Mouse (Mus musculus): ENCODE results near the gene Rbfox2. TPM values are rescaled to one million over a fixed set of nuclear protein-coding genes. Genes with fewer than 3 reads are reported as not detected.
"Not testable (repeated sequence)": the region's sequence is repeated elsewhere in the genome, so short reads cannot be mapped to it uniquely, and the experiment has no call there.

Gene Rbfox2
- polyA plus RNA-seq, 1 experiment, result 18.7 TPM

DNA sequence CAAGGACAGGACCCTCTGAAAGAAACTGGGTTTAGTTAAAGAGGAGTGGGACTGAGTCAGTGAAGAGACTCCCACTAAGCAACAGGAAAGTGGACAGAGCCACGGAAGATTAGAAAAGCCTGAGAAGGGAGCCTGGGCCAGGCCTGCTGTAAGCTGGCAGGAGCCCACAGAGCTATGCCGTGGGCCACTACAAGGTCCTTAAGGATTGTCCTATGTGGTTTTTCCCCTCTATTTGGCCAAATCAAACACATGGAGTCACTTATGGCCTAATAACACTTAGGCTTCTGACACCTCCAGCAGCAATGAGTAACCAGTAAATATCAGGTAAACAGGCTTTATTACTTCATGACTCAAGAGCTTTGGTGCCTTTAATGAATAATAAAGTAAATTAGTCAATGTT, 31.2 kb downstream of the Rbfox2 start:
- no peak for DNase-seq
- TF ChIP-seq CTCF (conservative IDR thresholded peaks at IDR 0.05; ENCODE audit: insufficient read depth, insufficient read length, low read depth, low read length) (no peak), POLR2A (IDR thresholded peaks at IDR 0.05; ENCODE audit: low read depth, low read length) (no peak)
- Histone ChIP-seq H3K27me3 (replicated peaks; ENCODE audit: control insufficient read depth, insufficient read depth, low read length) (no peaks in the 10 kb centered on the region), H3K27ac (ENCODE audit: insufficient read depth, low read depth, low read length) (no peak overlapping the region), H3K36me3 (ENCODE audit: control insufficient read depth, insufficient read depth, low read length) (no peaks in the 10 kb centered on the region), H3K4me3 (ENCODE audit: insufficient read depth, low read depth, low read length) (no peak overlapping the region), H3K4me1 (ENCODE audit: control insufficient read depth, insufficient read depth, low read length) (peaks cover 6% of the 10 kb centered on the region; the same call in 1 of the 2 replicates)
- WGBS, result 67% methylated on average over 2 of the region's 2 CpGs

DNA sequence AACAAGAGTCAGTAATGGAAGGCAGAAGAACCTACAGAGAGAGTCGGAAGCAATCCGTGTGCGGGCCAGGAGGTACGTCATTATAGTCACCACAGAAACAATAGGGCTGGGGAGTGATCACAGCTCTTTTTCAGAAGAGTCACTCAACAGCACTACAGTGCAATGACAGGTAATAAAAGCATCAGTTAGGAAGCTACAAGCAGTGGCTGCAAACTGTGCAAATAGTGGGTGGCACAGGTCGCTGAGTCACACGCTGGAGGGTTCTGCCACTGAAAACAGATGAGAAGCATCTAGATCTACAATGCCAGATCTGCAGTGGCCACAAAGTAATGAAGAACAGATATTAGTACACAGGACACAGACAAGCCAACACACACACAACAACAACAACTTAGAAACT, 32.9 kb downstream of the Rbfox2 start:
- TF ChIP-seq POLR2A (IDR thresholded peaks at IDR 0.05; ENCODE audit: low read depth, low read length) (no peak), CTCF (conservative IDR thresholded peaks at IDR 0.05; ENCODE audit: insufficient read depth, insufficient read length, low read depth, low read length) (no peak)
- H3K27ac ChIP-seq (ENCODE audit: insufficient read depth, low read depth, low read length), result no peak overlapping the region

DNA sequence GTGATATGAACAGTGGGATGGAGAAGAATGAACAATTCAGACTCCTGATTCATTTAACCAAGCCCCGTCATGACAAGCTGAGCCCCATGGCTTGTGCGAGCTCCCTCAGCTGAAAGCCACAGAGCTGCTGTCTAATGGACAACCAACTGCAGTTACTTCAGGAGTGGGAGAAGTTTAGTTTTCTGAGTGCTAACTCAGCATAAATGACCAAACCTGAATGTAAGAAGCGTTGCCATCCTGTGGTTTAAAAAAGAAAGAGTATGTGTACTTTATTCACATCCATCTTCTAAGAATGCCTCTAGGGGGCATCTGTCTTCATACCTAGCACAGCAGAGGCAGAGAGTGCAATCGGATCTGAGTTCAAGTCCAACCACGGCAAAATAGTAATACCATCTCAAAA, 35.5 kb downstream of the Rbfox2 start:
- no peak for DNase-seq
- WGBS, result 96% methylated on average over 5 of the region's 5 CpGs
- Histone ChIP-seq H3K36me3 (ENCODE audit: control insufficient read depth, insufficient read depth, low read length) (no peaks in the 10 kb centered on the region), H3K4me3 (ENCODE audit: insufficient read depth, low read depth, low read length) (no peak overlapping the region), H3K4me1 (ENCODE audit: control insufficient read depth, insufficient read depth, low read length) (no peaks in the 10 kb centered on the region; the same call in 1 of the 2 replicates), H3K27ac (ENCODE audit: insufficient read depth, low read depth, low read length) (no peak overlapping the region), H3K27me3 (replicated peaks; ENCODE audit: control insufficient read depth, insufficient read depth, low read length) (no peaks in the 10 kb centered on the region)
- TF ChIP-seq POLR2A (IDR thresholded peaks at IDR 0.05; ENCODE audit: low read depth, low read length) (no peak), CTCF (conservative IDR thresholded peaks at IDR 0.05; ENCODE audit: insufficient read depth, insufficient read length, low read depth, low read length) (no peak)

More for the DNA sequence above, 32.9 kb downstream of the Rbfox2 start:
- Histone ChIP-seq H3K4me1 (ENCODE audit: control insufficient read depth, insufficient read depth, low read length) (peaks cover 6% of the 10 kb centered on the region; the same call in 1 of the 2 replicates), H3K36me3 (ENCODE audit: control insufficient read depth, insufficient read depth, low read length) (no peaks in the 10 kb centered on the region), H3K4me3 (ENCODE audit: insufficient read depth, low read depth, low read length) (no peak overlapping the region), H3K27me3 (replicated peaks; ENCODE audit: control insufficient read depth, insufficient read depth, low read length) (no peaks in the 10 kb centered on the region)
- no peak for DNase-seq
- 89% methylated on average over 6 of the region's 6 CpGs for WGBS

DNA sequence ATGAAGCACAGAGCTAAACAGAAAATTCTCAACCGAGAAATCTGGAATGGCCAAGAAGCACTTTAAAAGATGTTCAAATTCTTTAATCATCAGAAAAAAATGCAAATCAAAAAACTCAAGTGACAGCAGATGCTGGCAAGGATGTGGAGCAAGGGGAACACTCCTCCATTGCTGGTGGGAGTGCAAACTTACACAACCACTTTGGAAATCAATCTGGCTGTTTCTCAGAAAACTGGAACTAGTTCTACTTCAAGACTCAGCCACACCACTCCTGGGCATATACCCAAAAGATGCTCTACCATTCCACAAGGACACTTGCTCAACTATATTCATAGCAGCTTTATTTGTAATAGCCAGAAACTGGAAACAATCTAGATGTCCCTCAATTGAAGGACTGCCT, 37.3 kb downstream of the Rbfox2 start:
- not testable (repeated sequence) for DNase-seq; H3K4me3 ChIP-seq (ENCODE audit: insufficient read depth, low read depth, low read length); H3K27me3 ChIP-seq (replicated peaks; ENCODE audit: control insufficient read depth, insufficient read depth, low read length); H3K4me1 ChIP-seq (ENCODE audit: control insufficient read depth, insufficient read depth, low read length); H3K27ac ChIP-seq (ENCODE audit: insufficient read depth, low read depth, low read length); H3K36me3 ChIP-seq (ENCODE audit: control insufficient read depth, insufficient read depth, low read length)
- 82% methylated on average over 1 of the region's 1 CpGs for WGBS

DNA sequence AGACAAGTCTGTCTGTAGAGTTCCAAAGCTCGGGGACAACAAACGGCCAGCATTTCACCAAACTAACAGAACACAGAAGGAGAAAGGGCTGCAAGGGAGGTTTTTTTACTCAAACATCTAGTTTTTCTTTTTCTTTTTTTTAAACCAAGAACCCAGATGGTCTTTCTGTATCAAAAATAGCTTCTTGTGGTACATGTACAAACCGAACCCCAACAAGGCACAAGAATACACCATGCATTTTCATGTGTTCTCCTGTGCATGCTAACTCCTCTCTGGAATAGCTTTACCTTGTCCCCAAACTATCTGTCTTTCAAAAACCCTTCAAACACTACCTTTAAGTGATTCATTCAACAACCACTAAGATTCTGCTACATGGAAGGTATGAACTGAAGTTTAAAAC, 38.4 kb downstream of the Rbfox2 start:
- Histone ChIP-seq H3K4me3 (ENCODE audit: insufficient read depth, low read depth, low read length) (no peak overlapping the region), H3K27me3 (replicated peaks; ENCODE audit: control insufficient read depth, insufficient read depth, low read length) (no peaks in the 10 kb centered on the region), H3K27ac (ENCODE audit: insufficient read depth, low read depth, low read length) (no peak overlapping the region), H3K4me1 (ENCODE audit: control insufficient read depth, insufficient read depth, low read length) (peaks cover 5% of the 10 kb centered on the region; the same call in 1 of the 2 replicates), H3K36me3 (ENCODE audit: control insufficient read depth, insufficient read depth, low read length) (no peaks in the 10 kb centered on the region)
- 89% methylated on average over 3 of the region's 3 CpGs for WGBS
- DNase-seq, result no peak
- TF ChIP-seq CTCF (conservative IDR thresholded peaks at IDR 0.05; ENCODE audit: insufficient read depth, insufficient read length, low read depth, low read length), result no peak

DNA sequence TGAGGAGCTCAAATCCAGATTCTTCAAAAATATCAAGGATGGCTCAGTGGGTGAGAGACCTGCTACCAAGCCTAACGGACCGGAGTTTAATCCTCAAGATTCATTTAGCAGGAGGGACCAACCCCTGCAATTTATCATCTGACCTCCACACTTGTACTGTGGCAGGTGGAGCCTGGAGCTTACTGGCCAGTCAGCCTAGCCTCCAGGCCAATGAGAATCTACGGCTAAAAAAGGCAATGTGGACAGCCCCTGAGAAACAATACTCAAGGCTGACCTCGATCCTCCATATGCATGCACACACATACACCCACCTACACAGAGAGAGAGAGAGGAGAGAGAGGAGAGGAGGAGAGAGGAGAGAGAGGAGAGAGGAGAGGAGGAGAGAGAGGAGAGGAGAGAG, 41.5 kb downstream of the Rbfox2 start:
- WGBS, result 42% methylated on average over 4 of the region's 4 CpGs
- TF ChIP-seq POLR2A (IDR thresholded peaks at IDR 0.05; ENCODE audit: low read depth, low read length) (no peak), CTCF (conservative IDR thresholded peaks at IDR 0.05; ENCODE audit: insufficient read depth, insufficient read length, low read depth, low read length) (no peak)
- DNase-seq, result no peak
- Histone ChIP-seq H3K4me3 (ENCODE audit: insufficient read depth, low read depth, low read length) (no peak overlapping the region), H3K27ac (ENCODE audit: insufficient read depth, low read depth, low read length) (no peak overlapping the region), H3K4me1 (ENCODE audit: control insufficient read depth, insufficient read depth, low read length) (peaks cover 7% of the 10 kb centered on the region; the same call in 1 of the 2 replicates), H3K27me3 (replicated peaks; ENCODE audit: control insufficient read depth, insufficient read depth, low read length) (no peaks in the 10 kb centered on the region), H3K36me3 (ENCODE audit: control insufficient read depth, insufficient read depth, low read length) (no peaks in the 10 kb centered on the region)

DNA sequence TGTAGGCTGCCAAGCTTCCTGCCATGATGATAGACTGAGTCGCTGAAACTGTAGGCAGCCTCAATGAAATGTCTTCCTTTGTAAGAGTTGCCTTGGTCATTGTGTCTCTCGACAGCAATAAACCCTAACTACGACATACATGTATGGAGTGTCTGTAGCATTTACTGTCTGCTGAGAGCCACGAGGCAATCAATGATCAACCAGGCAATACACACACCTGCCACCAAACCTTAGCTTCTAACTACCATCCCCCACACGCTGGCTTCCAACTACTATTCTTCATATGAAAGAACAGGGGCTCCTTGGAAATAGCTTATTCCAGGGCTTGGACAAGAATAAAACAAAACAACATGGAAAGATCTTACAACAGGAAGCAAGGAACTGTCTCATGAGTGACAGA, 42.5 kb downstream of the Rbfox2 start:
- TF ChIP-seq CTCF (conservative IDR thresholded peaks at IDR 0.05; ENCODE audit: insufficient read depth, insufficient read length, low read depth, low read length) (no peak), POLR2A (IDR thresholded peaks at IDR 0.05; ENCODE audit: low read depth, low read length) (no peak)
- Histone ChIP-seq H3K36me3 (ENCODE audit: control insufficient read depth, insufficient read depth, low read length) (no peaks in the 10 kb centered on the region), H3K4me1 (ENCODE audit: control insufficient read depth, insufficient read depth, low read length) (peaks cover 7% of the 10 kb centered on the region; the same call in 1 of the 2 replicates), H3K4me3 (ENCODE audit: insufficient read depth, low read depth, low read length) (no peak overlapping the region), H3K27me3 (replicated peaks; ENCODE audit: control insufficient read depth, insufficient read depth, low read length) (no peaks in the 10 kb centered on the region), H3K27ac (ENCODE audit: insufficient read depth, low read depth, low read length) (no peak overlapping the region)
- WGBS, result 47% methylated on average over 5 of the region's 5 CpGs
- peak; percentile 58 for DNase-seq

DNA sequence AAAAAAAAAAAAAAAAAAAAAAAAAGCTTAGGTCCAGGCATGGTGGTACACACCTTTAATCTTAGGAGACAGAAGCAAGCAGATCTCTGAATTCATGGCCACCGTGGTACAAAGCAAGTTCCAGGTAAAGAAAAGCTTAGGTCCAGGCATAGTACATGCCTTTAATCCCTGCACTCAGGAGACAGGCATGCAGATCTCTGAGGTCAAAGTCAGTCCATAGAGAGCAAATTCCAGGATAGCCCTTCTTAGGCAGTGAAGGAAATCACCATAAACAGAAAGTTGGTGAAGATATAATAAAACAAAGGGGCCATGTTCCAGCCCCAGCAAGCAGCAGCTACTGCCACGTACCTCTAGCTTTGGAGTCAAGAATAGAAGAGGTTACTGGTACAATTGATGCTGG, 44.0 kb downstream of the Rbfox2 start:
- 78% methylated on average over 2 of the region's 2 CpGs for WGBS
- DNase-seq, result no peak

More for the DNA sequence above, 44.0 kb downstream of the Rbfox2 start:
- Histone ChIP-seq H3K27ac (ENCODE audit: insufficient read depth, low read depth, low read length) (no peak overlapping the region), H3K36me3 (ENCODE audit: control insufficient read depth, insufficient read depth, low read length) (no peaks in the 10 kb centered on the region), H3K4me3 (ENCODE audit: insufficient read depth, low read depth, low read length) (no peak overlapping the region), H3K4me1 (ENCODE audit: control insufficient read depth, insufficient read depth, low read length) (peaks cover 12% of the 10 kb centered on the region; the same call in 1 of the 2 replicates), H3K27me3 (replicated peaks; ENCODE audit: control insufficient read depth, insufficient read depth, low read length) (no peaks in the 10 kb centered on the region)
- TF ChIP-seq CTCF (conservative IDR thresholded peaks at IDR 0.05; ENCODE audit: insufficient read depth, insufficient read length, low read depth, low read length), result no peak
- no peak for TF ChIP-seq POLR2A (IDR thresholded peaks at IDR 0.05; ENCODE audit: low read depth, low read length)
